Mouse (Mus musculus) thymus, postnatal 0 days (tissue): ENCODE measurements around the gene Atp6v1d. TPM values are rescaled to one million over a fixed set of nuclear protein-coding genes. Genes with fewer than 3 reads are reported as not detected.

Experiments used
- DNase-seq: peaks from one replicate; pipeline ENCODE4 v3.0.0-alpha.2; 2015; ENCODE audit warnings: low spot score
- polyA plus RNA-seq: library from polyadenylated mRNA; unstranded; fragments of >200 nt; fragmentation: Nextera tagmentation; extraction: Ambion mirVana; gene quantifications from 2 replicates; pipeline ENCODE4 v1.2.1, GENCODE M21; 2015

The Atp6v1d gene
- polyA plus RNA-seq: 108 and 112 TPM in 2 replicates

DNA sequence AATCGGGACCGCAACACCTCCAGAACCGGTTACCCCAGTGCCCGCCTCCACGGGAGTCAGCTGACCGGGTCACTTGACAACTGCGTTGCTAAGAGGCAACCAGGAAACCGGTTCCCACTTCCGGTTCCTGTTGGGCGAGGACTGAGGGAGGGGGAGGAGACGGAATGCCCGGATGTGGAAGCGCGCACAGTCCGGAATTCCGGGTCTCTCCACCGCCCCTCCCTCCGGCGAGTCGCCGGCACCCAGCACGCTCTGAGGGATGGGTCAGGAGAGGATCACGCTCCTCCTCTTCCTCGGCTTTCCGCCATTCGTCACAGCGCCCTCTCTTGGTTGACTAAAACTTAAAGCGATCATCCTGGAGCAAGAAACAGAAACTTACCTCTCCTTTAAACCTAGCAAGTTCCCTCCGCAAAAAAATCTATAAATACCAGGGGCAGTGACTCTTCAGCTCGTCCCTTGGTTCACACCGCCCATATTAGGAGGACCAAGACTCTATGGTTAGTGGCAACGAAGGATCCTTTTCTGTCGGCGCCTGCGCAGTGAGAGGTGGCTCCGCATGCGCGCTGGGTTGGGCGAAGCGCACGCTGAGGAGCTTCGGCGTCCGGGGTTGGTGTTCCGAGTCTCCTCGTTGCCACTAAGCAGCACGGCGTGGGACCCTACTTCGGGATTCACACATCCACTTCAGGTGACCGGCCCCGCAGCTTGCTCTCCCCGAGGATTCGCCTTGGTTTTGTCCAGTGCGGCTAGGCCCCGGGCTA is at the start of gene Atp6v1d, which contains the start of gene Eif2s1:
Gene Atp6v1d (minus strand): TSS at position 143 of the 758 bp plus-strand sequence.
Gene Eif2s1 (plus strand): TSS at position 324 of the 758 bp plus-strand sequence.
- peak; percentile 98 for DNase-seq

DNA sequence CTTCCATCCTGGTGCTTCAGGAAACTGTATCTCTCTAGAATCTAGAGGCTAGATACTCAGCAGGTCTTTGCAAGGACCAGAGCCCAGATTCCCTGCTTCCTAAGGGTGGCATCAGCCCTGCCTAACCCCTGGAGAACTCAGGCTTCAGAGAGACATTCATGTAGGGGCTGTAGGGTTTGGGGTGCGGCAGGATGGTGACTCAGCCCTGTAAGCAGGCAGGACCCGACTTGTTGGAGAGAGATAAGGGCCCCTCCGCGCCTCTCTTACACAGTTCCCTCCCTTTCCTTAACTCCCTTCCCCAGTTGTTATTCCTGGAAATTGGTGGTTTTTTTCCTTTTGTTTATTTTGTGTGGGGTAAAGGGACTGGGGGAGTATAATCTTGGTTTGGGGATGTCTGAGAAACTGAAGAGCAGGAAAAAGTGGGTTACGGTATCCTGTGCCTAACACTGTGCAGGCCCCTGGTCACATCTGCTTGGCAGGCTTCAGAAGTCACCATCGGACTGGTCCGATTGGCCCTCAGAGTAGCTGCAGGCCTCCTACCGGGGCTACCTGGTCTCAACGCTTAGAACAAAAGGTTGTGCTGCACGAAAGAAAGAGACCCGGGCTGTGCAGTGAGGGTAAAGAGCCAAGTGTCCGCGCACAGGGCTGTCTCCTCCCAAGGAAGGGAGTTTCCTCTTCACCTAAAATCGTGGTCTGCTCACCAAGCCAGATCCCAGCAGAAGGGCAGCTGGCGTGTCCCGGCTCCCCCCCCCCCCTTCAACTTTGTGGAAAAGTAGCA is 49.4 kb upstream of the Atp6v1d start:
- no peak for DNase-seq

DNA sequence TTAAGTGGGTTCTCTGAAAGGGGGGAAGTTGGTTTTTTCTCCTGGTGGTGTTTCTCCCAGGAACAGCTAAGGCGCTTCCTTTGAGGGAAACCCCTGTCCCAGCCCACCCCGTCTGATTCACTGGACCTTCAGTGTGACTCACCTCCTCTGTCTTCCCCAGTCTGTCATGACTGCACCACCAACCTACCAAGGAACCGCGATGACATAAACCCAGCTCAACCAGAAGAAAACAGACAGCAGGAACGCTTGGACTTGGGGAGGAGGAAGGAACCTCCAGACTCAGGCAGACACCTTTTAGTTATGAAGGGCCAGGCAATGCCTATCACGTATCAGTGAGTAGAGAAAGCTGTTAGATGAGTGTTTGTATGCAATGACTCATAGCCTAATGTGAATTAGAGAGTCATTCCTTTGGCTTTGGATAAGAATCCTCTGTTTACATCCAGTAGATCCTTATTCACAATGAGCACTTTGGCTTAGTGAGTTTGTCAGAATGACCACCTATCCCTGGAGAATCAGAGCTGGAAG is 46.7 kb upstream of the Atp6v1d start:
- DNase-seq: no peak

DNA sequence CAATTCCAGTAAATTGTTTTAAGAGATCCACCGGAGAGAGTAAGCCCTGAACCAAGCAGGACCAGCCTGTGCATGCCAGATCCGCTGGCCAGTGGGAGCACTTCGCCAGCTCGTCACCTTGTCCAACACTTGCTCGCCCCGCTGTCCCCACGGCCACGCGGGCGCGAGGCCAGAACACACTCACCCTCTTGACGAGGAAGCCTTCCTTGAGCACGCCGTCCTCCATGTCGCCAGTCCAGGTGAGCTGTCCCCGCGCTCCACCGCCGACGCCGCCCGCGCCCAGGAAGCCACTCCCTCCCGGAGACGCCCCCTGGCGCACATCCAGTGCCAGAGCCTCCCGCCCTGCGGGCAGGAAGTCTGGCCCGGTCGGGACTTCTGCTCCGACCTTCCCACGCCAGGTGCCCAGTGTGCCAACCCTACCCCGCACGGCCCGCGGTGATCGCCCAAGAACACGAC is 45.3 kb upstream of the Atp6v1d start, which contains the start of gene Plek2:
Gene Plek2 (minus strand): TSS at position 258 of the 456 bp plus-strand sequence.
- peak; percentile 56 for DNase-seq

DNA sequence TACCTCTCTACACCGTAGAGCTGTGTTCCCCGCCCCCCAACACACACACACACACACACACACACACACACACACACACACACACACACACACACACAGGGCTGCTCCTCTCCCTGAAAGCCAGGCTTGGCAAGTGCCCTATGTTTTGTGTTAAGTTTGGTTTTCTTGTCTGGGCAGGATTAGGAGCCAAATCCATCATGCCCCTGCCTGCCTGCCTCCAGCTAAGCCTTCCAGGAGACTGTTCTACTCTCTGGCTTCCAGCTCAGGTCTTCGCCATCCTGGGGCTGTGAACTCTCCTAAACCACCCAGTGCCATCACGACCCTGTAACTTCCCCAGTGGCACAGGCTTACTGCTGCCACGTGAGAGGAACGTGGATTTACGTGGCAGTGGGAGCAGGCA is 43.1 kb upstream of the Atp6v1d start:
- no peak for DNase-seq

DNA sequence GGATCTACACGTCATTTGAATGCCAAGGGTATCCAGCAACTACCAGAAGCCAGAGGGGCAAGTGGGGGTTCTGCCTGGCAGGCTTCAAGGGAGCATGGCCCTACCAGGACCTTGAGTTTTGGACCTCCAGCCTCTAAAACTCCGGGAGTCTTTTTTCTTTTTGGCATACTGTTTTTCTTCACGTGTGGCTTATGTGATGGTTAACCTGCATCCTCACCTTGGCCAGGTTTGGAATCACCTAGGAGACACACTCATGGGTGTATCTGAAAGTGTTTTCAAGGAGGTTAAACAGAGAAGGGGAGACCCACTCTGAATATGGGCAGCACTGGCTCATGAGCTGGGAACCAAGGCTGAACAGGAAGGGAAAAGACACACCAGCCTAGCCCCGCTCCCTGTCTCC is 41.9 kb upstream of the Atp6v1d start:
- DNase-seq: no peak

DNA sequence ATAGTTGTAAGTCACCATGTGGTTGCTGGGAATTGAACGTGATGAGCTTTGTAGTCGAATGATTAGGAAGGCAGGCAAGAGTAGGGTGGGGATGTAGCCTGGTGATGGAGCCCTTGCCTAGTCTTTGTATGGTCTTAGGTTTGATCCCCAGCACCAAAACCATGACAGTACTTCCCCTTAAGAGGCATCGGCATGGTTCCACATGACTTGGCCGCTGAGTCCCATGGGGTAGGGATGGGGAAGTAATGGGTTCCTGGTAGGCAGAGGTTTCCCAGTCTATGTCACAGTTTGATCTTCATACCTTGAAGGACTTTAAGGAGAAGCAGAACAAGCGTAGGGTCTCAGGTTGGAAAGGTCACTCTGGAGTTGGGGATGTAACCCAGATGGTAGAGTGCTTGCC is 40.0 kb upstream of the Atp6v1d start:
- DNase-seq: no peak

DNA sequence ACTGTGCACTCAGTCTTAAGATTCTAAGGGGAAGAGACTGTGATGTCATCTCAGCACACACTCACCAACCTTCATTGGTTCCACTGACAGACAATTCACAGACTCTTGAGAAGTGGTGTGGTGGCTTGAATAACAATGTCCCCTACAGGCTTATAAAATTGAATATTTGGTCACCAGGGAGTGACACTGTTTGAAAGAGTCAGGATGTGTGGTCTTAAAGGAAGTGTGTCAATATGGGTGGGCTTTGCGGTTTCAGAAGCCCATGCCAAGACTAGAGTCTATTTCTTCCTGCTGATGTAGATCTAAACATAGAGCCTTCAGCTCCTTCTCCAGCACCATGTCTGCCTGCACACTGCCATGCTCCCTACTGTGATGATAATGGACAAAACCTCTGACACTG is 36.4 kb upstream of the Atp6v1d start:
- DNase-seq: no peak

DNA sequence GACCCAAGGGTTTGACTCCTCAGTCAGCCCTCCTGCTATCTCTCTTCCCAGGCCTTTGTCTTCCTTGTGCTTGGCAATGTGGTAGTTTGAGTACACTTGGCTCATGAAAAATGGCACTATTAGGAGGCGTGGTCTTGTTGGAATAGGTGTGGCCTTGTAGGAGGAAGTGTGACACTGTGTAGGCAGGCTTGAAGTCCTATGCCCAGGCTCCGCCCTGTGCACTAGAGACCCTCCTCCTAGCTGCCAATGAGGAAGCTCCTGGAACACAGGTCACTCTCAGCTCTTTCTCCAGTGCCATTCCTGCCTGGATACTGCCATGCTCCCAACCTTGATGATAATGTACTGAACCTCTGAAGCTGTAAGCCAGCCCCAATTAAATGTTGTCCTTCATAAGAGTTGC is 29.7 kb upstream of the Atp6v1d start:
- no peak for DNase-seq

DNA sequence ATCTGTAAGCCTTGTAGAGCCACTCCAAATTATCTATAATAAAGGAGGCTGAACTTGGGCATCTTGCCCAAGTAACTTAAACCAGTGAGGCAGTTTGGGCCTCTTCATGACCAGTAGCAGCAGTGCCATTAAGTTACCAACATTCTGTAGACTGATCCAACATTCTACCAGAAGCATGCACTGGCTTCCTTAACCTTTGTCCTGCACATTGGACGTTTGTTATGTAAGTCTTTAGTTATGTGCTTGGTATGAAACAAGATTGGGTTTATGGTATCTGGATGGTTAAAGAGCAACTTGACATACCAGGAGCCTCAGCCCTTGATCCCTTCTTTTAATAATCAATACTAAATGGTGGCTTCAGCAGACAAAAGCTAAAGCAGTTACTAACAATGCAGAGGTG is 28.6 kb upstream of the Atp6v1d start:
- DNase-seq: no peak

DNA sequence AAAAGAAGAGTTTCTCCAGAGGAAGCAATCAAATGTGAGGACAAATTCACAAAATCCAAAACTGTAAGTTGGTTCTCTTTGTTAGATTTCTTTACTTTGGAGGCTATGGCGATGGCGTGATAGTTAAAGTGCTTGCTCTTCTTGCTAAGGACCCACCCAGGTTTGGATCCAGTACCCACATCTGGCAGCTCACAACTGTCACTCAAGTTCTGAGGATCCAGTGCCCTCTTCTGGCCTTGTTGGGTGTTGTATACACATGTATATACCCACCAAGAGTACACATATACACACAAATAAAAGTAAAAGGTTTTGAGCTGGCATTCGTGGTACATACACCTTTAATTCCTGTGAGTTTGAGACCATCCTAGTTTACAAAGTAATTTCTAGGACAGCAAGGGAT is 13.1 kb upstream of the Atp6v1d start:
- no peak for DNase-seq

DNA sequence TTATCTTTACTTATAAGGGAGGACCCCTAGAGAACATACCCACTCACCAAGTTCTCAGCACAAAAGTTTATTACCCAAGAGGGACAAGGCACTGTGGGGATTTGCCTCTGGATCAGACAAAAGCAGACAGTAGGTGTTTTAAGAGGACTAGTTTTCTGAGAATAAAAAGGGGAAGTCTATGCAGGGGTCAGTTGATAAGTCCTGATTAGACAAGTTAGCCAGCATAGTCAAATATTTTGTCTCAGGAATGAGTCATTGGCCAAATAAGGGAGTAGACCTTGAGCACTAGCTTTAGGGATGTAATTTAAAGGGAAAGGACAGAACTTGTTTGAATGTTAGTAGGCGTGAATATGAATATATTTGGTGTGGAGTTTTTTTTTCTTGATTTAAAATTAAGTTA is 6.7 kb upstream of the Atp6v1d start:
- no peak for DNase-seq

DNA sequence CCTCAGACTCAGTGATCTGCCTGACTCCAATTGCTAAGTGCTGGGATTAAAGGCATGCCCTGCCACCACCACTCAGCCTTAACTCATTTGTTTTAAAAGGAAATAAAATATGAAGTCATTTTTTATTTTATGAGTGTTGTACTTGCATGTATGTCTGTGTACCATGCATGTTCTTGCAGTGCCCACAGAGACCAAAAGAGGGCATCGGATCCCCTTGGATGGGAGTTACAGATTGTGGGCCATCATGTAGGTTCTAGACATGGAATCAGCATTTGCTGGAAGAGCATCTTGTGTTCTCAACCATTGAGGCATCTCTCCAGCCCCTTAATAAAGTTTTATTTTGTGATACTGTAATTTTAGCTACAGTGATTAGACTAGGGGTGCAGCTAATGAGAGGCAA is 4.0 kb upstream of the Atp6v1d start:
- peak; percentile 18 for DNase-seq

DNA sequence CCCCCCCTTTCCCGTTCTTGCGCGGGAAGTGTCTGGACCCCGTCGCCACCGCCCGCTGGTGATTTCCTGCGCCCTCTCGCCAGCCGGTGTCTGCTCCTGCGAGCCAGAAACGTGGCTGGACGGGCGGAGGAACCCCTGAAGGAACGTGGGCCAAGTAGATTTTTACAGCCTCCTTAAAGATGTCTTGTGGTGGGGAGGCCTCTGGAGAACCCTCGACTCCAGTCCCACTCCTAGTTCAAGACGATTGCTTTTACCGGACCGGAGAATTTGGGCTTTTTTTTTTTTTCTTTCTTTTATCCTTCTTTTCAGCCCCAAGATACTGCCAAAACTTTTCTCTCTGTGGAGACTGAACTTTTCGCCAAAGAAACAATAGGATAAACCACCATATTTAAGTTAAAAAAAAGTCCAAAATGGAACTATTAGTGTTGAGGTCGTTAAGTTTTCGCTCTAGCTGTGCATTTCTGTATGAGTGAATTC is 854 bp upstream of the Atp6v1d start:
- no peak for DNase-seq

DNA sequence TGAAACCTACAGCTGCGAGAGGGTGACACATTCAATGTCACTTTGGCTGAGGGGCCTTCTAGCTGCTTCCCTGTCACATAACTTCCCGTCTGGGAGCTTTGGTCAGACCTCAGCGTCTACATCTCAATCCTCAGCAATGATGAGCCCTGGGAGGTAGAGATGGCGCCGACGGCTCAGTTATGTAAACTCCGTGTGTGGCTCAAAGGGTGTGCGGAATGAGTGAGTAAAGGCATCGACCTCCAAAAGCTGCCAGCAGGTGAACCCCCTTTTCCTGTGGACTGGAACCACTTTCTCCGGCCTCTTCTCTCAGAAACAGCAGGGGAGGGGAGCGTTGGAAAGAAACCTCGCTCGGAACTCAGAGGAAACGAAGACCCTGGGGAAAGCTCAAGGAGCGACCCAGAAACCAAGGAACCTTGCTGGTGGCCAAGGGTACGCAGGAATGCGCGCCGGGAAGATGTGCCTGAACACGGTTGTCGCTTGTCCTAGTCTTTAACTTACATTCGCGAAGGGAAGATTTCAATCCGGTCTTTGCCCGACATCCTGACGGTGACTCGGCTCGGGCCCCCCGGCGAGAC is 430 bp downstream of the Atp6v1d start:
- DNase-seq: peak; percentile 50

DNA sequence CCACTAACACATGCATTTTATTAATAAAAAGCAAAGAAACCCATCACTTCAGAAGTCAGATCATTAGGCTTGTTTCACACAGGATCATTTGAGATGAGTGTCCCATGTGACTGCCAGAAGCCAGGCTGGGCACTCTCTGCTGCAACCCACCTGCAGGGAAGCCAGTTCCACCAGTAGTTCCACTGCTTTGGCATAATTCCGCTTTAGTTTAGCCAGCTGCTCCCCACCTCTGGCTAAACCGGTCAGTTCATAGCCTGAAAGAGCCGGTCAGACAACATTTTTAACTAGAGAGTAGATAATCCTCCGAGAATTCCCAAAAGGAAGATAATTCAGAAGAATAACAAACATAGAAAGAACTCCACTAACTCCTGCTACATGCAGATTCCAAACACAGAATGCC is 13.2 kb downstream of the Atp6v1d start:
- no peak for DNase-seq

DNA sequence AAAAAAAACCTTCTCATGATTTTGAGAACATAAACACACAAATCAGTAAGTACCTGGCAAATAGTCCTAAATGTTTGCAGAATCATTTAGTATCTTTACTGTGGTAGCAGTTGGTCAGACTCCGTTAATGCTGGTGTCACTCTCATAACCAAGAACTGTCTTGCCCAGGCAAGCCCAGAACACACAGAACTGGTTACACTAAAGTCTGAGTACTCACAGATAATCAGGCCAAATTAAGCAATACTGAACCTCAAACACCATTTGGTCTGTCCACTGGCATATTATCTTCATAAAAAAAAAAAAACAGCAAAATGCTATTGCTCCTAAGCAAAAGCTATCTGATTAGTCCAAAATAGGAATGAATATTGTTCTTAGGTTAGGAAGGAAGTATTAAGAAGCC is 19.0 kb downstream of the Atp6v1d start:
- DNase-seq: no peak

DNA sequence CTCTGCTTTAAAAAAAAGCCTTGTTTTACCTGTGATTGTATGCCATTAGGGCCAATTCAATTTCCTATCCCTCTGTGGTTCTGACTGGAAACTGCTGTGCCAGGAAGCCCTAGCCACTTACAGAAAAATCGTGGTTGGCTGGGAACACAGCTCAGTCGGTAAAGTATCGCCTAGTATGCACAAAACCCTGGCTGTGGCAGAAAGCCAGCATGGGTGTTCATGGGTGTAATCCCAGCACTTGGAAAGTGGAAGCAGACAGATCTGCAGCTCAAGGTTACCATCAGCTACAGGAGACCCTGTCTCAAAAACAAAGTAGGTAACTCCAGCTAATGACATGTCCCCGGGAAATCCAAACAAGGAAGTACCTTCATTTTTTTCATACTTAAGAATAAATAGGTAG is 21.5 kb downstream of the Atp6v1d start:
- DNase-seq: no peak

DNA sequence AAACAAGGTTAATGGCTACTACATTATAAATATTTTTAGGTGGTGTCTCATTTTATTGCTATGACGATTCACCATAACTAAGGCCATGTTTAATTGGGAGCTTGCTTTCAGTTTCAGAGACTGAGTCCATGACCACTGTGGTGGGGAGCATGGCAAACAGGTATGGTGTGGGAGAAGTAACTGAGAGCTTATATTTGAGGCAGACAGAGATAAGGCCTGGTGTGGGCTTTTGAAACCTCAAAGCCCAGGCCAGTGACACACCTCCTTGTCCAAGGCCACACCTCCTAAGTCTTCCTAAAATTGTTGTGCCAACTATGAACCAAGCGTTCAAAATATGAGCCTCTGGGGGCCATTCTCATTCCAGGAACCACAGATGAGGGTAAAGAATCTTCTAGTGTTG is 26.9 kb downstream of the Atp6v1d start:
- no peak for DNase-seq

DNA sequence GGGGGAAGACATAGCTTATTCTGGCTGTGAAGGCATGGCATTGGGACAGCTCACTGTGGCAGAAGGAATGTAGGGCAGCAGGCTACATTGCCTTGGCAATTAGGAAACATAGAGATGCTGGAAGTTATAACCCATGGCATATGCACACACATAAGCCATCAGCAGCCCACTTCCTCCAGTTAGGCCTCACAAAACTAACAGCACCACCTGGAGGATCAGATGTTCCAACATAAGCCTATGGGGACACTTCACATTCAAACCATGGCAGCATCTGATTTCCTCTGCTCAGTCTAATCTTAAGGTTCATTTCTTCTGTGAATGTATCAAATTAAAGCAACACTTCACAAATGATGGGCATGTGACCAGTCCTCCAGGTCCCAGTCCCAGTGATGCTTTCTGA is 47.0 kb downstream of the Atp6v1d start:
- DNase-seq: no peak

DNA sequence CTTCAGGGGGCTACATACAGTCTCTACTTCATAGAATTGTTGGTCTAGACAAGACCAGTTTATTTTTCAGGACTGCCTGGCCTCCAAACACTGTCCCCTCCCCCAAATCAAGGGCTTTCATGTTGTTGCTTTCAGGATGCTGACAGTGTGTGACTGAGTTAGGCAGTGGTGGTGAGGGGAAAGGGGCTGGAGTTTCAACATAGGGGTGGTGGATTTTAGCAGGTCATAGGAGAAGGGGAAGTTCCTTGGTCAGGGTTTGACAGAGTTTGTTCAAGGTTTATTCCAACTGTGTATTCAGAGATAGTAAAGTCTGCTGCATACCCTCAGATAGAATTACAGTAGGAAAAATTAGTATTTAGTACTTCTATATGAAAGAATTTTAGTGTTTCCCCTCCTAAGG is 59.6 kb downstream of the Atp6v1d start:
- no peak for DNase-seq

DNA sequence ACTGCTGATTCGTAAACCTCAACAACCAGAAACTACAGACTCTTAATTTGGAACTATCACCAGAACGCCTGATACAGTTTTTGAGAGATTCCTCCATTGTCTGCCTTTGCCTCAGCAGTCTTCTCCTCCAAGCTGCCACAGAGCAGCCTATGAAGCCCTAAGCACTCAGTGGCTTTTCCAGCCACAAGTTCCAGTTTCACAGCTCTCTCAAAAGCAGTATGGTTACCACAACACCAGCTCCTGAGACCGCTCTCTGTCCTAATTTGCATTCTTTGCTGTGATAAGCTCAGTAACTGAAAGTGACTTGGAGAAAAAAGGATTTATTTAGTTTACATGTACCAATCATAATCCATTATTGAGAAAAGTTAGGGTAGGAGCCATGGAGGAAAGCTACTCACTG is 61.4 kb downstream of the Atp6v1d start:
- DNase-seq: no peak
